Mouse (Mus musculus): ENCODE measurements around the gene Draxin.

Draxin gene

GRCm38 (mm10) chr4:148114758-148115391, 15.6 kb downstream of the Draxin start:
- peak; percentile 67 for DNase-seq (ENCODE audit: low read depth, low spot score)

GRCm38 (mm10) chr4:148112519-148112918, 18.0 kb downstream of the Draxin start:
- DNase-seq (ENCODE audit: low read depth, low spot score) = no peak

- no peak for DNase-seq (ENCODE audit: low read depth, low spot score)
Measured at GRCm38 (mm10) chr4:148109215-148109614, 21.3 kb downstream of the Draxin start.

GRCm38 (mm10) chr4:148108565-148109100, 21.9 kb downstream of the Draxin start:
- DNase-seq (ENCODE audit: low read depth, low spot score) = no peak

GRCm38 (mm10) chr4:148107621-148108291, 22.7 kb downstream of the Draxin start:
- no peak for DNase-seq (ENCODE audit: low read depth, low spot score)

GRCm38 (mm10) chr4:148104146-148104545, 26.4 kb downstream of the Draxin start:
- DNase-seq (ENCODE audit: low read depth, low spot score) = no peak

GRCm38 (mm10) chr4:148101801-148102527, 28.5 kb downstream of the Draxin start:
- no peak for DNase-seq (ENCODE audit: low read depth, low spot score)

- DNase-seq (ENCODE audit: low read depth, low spot score) = no peak
Measured at GRCm38 (mm10) chr4:148098666-148099065, 31.8 kb downstream of the Draxin start.

- DNase-seq (ENCODE audit: low read depth, low spot score) = no peak
Measured at GRCm38 (mm10) chr4:148097936-148098335, 32.6 kb downstream of the Draxin start.

GRCm38 (mm10) chr4:148095081-148095480, 35.4 kb downstream of the Draxin start:
- no peak for DNase-seq (ENCODE audit: low read depth, low spot score)

- DNase-seq (ENCODE audit: low read depth, low spot score) = no peak
Measured at GRCm38 (mm10) chr4:148094161-148094560, 36.3 kb downstream of the Draxin start.

GRCm38 (mm10) chr4:148092551-148093271, 37.8 kb downstream of the Draxin start:
- DNase-seq (ENCODE audit: low read depth, low spot score) = no peak

- no peak for DNase-seq (ENCODE audit: low read depth, low spot score)
Measured at GRCm38 (mm10) chr4:148091181-148091580, 39.3 kb downstream of the Draxin start.

GRCm38 (mm10) chr4:148089166-148089565, 41.3 kb downstream of the Draxin start:
- no peak for DNase-seq (ENCODE audit: low read depth, low spot score)

- DNase-seq (ENCODE audit: low read depth, low spot score) = peak; percentile 85
Measured at GRCm38 (mm10) chr4:148087907-148088527, 42.5 kb downstream of the Draxin start, which contains the start of gene Agtrap. TSS of gene Agtrap (minus strand) at chr4:148088031.

- no peak for DNase-seq (ENCODE audit: low read depth, low spot score)
Measured at GRCm38 (mm10) chr4:148087091-148087906, 43.2 kb downstream of the Draxin start.

GRCm38 (mm10) chr4:148085907-148086305, 44.6 kb downstream of the Draxin start:
- no peak for DNase-seq (ENCODE audit: low read depth, low spot score)

- no peak for DNase-seq (ENCODE audit: low read depth, low spot score)
Measured at GRCm38 (mm10) chr4:148085131-148085906, 45.2 kb downstream of the Draxin start.

- no peak for DNase-seq (ENCODE audit: low read depth, low spot score)
Measured at GRCm38 (mm10) chr4:148084261-148084714, 46.2 kb downstream of the Draxin start.
